Mouse (Mus musculus) adipocyte (in vitro differentiated cells): ENCODE results near the gene Cacna2d3.
A peak's percentile ranks its signal among the peaks of the same experiment; 100 is the strongest.

Source experiments
- DNase-seq: peaks from one replicate; pipeline ENCODE4 v3.0.0-alpha.2; 2016; ENCODE audit warnings: low spot score

The Cacna2d3 gene

DNA sequence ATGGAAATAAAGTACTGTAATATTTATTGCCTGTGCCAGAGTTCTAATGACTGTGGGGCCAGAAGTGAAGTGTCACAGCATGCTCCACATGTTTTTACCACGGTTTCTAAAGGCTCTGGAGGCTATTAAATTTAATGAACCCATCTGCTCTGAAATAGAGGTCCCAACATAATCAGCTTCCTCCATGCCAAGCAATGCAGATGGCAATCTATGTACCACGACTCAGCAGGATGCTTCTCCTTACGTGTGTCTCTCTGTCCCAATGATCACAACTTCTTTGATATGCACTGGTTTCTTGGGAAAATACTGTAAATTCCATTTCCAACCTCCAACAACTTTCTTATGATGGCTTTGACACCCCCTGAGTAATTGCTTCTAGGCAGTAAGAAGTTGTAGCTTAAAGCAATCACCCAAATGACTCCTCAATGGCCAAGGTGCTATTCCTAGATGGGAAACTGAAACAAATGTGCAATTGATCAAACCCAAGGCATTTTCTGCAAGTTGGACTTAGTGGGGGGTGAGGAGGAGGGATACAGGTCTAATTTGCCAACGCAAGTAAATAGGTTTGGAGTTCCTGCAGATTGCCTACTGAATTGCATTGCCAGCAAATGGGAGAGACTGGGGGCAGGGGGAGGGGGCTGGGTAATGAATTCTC, 557.5 kb downstream of the Cacna2d3 start:
- no peak for DNase-seq

DNA sequence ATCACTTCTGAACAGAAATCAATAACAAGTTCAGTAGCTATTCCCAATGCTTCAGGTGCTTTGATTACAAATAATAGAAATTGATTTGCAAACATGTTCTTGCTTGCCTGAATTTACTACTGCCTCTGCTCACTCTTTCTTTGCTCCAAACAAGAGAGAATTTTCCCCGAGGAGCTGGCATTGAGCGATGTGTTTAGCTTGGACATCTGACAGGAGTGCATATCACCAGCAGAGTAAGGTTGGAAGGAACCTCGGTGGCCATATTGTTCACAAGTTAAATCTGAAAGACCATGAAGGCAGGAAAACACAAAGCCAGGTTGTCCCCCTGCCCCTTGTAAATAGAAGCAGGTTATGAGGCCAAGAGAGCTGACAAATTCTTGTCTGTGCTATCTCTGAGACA, 561.9 kb downstream of the Cacna2d3 start:
- DNase-seq: no peak

DNA sequence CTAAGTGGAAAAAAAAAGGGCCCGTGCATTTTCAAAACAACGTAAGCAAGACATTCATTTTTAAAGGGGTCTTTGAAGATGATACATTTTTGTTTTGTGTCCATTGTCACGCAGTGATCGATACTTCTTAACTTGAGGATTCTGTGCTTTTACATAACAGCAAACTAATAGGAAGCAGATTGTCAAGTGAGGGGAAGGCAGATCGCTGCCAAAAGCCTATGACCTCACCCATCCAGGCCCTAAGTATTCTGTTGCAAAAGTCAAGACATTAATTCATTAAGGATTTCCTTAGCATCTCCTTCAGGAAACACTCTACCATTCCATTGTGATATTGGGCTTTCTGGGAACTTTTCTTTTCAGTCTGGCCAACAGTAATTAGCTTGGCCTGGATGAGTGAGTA, 564.6 kb downstream of the Cacna2d3 start:
- DNase-seq: peak; percentile 2

DNA sequence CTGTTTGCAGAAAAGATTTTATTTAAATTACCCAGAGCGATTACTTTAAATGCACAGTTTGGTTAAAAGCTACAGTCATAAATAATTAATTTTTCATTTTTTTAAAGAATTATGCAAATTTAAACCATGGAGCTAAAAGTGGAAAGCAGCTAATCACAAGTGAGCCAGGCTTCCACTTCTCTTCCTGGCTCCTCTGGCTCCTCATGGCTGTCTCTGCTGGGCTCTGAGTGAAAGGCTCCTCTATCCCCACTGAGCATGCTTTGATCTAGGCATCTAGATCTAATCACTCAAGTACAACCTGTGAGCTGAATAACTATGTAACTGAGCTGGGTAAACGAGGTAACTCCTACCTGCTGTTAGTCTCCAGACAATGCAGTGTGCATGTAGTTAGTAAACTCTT, 577.5 kb downstream of the Cacna2d3 start:
- no peak for DNase-seq

DNA sequence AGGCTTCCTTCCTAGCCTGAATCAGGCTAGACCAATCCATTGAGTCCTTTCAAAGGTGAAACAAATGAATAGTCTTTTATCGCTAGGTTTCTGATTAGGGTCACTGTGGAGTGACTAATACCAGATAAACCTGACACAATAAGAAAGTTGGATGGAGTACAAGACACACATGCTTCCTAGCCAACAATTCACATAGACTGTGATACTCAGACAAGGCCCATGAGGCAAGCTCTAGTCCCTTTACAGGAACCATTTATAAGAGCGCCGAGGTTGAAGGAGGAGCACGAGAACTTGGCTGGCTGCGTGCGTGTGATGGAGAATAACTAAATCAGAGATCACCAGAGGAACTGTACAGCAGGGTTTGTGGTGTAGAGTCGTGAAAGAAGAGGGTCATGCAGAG, 584.0 kb downstream of the Cacna2d3 start:
- DNase-seq: no peak

DNA sequence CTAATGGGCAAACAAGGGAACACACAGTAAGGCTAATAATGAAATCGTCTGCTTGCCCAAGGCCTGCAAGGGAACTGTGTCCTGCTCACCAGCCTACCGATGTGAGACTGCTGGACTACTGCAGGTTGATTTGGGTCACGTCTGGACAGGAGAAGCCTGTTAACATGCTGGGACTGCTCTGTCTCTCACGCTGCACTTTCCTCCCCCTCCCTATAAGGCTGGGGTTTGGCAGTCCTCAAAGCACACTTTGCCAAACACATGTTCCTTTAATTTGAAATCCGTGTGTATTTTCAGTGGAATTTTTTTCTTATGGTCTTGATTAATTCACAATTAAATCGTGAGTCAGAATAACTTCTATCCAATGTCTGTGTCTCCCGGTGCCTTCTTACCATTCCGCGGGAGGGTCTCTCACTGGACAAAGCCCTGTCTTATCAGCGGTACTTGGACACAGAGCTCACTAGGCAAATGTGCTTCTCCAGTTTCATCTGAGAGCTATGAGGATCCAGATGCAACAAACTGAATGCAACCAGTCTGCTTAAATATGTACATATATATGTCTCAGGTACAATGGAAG, 584.6 kb downstream of the Cacna2d3 start:
- no peak for DNase-seq

DNA sequence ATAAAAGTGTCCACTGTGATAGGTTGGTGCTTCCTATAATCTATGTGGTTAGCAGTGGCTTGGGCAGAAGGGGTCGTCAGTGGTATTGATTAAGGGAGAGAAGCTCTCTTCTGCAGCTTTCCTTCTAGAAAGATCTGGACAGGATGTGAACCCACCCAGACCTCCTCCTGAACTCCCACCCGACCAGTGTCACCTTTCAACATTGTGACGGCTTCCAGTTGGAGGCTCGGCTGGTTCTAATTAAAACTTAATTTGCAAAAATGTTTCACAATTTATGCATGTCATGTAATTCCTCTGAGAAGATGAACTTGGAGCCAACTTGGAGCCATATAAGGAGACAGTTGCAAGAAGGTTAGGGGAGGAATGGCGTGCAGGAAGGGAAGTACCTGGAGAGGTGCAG, 586.8 kb downstream of the Cacna2d3 start:
- no peak for DNase-seq

DNA sequence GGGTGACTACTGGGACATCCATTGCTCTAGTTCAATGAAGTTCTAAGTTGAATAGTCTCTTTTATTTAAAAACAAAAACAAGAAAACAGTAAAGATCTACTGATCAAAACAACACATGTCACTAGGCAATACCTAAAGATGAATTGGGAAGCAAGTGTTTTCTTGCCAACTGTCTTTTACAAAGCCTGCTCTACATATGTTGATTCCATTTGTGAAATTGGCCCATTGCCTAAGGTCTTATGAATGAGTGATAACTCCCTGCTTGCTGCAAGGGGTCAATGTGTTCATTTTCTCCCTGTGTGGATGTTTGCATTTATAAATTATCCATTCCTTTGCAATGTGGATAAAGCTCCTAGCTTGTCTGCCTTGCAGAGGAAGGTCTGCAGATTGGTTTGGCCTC, 591.2 kb downstream of the Cacna2d3 start:
- no peak for DNase-seq

DNA sequence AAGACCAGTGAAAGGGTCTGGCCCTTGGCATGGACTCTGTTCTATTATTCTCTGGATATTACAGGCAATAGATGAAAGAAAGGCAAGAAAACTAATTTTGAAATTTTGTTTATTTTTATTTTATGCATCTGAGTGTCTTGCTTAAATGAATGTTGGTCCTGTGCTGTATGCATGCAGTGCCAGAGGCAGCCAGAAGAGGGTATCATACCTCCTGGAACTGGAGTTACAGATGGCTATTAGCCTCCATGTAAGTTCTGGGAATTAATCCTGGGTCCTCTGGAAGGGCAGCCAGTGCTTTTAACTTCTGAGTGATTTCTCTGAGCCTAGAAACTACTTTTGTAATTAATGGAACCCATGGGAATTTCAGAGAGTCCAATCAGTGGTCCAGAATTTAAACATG, 597.8 kb downstream of the Cacna2d3 start:
- DNase-seq: no peak

DNA sequence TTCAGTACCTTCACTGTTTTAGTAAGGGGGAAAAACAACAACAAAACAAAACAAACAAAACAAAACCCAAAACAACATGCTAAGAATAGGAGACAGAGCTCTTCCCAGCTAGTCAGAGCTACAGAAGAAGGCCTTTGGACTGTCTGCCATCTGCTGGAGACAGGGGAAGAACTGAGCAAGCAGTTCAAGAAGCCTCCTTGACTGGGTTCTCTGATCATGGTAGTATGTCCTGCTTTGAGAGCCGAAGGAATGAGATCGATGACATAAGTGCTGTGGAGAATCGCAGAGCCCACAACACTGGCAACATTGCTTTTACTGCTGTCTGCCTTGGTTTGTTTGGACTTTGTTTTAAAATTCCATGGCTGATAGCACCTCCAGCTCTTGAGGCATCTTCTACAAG, 598.9 kb downstream of the Cacna2d3 start:
- DNase-seq: no peak

DNA sequence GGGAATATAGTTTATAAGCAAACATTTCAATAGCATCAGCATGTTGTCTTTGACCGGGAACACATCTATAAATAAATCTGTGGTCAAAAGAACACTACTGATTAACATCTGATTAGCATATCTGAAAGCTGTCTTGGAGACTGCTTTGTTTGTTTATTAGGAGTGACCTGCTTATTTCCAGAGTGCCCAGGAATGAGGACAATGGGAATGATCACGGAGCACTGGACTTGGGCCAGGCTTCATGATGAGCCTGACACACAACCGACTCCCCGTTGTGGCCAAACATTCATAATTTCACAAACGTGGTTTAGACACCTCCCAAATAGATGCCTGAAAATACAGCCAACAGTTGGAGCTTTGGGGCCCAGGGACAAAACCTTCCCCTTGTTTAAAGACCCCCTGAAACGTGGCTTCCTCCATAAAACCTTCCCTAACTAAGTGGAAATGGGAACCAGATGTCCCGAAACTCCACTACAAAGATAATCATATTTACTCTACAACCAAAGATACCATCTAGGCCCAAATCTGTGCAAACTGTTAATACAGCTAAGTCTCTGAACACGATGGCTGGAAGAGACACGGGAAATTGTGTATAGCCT, 607.7 kb downstream of the Cacna2d3 start:
- DNase-seq: no peak

DNA sequence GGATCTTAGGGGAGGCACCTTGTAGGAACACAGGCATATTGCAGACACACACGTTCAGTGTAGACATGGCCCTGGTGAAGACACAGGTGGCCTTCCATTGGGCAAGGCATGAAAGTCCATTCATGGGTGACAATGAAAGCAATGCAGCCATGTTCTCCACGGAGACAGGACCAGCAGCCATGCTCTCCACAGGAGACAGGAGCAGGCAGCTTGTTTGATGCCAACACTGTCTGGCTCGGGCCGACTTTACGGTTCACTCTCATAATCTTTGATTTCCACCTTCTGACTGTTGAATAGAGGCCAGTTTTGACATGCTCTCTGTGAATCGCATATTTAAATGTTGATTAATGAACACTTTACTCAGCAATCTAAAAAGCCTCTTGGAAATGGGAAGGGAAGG, 610.0 kb downstream of the Cacna2d3 start:
- DNase-seq: no peak

DNA sequence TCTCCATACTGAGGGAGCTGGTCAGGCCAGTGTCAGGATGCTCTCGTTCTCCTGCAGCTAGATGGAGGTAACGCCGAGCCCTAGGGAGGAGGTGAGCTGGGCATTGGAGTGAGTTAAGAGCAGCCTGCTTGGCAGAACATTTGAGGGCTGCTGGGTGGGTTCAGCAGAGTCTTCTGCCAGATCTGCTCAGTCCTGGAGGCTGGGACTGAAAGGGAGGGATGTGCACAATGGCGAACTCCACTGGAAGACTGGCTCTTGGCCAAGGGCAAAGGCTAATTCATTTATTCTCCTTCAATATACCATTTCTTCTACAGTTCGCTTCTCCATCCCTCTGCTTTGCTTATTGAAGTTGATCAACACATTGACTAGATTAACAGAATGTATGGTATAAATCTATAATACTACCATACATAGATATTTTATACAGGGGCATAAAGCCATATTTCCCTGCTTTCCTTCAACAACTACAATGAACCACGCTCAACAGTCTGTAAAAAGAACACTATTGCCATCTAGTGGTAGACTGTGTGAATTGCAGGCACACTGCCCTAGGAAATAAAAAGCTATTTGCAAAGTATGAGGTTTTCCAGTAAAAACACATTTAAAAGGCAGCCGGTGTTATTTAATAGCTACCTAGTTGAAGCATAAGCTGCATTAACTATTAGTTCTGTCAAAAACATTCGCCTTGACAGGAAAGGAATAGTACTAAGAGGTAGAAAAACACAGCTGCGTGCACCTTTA, 611.1 kb downstream of the Cacna2d3 start:
- peak; percentile 37 for DNase-seq

DNA sequence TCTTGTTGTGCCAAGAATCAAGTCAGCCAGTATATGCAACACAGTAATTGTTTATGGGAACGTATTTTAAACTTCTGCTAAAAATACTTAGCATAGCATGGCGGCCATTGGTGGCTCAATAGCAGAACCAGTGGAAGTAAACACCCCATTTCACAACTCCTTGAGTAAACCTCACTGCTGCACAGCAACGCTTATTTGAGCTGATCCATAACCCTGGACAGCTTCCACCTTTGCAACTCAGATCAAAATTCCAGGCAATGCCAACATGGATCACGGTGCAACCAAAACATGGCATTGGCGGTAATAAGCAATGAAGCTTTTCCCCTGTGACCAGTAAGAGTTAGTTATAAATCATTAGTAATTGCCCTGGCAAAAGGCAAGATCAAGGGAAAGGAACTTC, 614.2 kb downstream of the Cacna2d3 start:
- DNase-seq: no peak

DNA sequence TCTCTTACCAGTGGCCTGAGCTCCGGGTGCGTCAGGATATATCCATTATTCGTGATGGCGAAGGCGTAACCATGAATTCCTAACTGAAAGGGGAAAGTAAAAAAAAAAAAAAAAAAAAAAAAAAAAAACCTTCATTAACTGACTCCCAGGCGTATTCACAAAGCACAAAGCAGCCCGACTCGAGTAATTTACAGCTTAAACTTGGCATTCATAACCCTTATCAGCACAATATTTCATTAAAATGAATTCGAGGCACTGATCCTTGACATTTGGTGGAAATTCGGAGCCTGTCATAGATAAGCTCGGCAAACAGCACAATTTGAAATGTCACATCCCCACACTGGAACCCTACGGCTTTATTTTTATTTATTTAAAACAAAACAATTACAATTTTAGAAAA, 623.9 kb downstream of the Cacna2d3 start:
- DNase-seq: no peak

DNA sequence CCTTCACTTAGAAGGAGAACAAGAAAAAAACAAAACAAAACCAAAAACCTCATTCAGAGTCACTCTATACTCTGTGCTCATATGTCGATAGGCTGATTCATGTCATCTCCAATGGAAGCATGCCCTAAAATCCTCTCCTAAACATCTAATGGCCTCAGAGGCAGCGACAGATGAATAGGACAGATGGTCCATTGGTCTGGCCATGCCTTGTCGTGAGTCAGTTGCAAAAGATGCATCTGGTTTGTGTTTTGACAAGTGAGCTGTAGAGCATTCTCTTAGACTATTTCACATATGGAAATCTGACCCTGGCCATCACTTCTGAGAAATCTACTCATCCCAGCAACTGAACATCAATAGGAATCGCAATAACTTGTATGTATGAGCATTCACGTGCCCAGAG, 626.2 kb downstream of the Cacna2d3 start:
- DNase-seq: no peak

DNA sequence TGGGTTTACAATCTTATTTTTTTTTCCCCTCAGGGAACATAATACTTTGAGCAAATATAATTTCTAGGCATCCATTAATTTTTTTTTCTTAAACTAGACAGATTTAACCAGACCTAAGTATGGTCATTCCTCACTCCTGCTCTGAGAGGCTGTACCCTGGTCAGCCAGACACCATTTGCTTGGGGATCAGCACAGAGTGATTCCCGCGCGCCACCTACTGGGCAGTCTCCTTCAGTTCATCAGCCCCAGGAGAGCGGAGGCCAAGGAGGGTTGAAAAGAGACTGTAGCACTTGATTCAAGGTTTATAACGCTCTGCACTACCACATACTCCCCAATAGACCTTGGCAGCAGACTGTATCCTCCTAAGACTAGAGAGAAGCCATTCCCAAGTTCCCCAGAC, 631.6 kb downstream of the Cacna2d3 start:
- peak; percentile 76 for DNase-seq

DNA sequence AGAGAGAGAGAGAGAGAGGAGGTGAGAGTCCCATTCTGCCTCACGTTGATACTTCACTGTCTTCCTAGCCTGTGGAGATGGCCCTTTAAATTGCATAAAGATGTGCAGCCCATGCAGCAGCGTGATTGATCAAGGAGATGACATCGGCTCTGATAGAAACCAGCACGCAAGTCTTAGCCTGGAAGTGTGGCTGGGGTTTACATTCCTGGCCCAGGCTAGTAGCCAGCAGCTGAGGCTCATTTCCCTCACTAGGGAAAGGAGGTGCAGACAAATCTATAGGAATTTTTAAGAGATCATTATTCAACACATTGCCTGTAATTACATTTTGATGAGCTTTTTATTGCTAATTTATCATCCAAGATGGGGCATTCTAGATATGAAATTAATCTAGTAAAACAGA, 635.1 kb downstream of the Cacna2d3 start:
- no peak for DNase-seq

DNA sequence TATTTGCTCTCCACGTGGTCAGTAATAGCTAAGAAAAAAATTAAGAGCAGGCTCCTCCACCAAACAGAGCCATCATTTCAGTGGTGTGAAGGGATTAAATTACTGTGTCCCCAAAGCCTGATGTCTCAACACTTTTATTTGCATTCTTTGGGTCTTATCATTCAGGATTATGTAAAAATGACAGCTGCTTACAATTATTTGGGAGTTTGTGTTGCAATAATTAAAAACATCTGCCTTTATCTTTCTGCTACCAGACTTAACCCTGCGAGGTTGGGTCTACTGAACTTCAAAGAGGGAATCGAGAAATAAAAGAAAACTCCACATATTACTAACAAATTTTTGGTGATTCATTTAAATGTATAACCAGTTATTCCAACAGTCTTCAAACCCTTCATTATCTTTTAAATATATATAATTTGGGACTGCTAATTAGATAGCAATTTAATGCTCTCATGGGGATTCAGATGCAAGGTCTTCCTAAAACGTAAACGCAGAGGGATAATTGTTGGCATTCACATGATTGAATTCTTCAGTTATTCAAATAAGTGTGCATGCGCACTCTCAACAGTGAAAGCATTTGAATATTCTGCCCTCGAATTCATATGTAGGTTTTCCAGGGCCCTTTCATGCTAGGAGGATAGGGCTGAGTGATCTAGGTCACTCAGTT, 636.0 kb downstream of the Cacna2d3 start:
- DNase-seq: no peak

DNA sequence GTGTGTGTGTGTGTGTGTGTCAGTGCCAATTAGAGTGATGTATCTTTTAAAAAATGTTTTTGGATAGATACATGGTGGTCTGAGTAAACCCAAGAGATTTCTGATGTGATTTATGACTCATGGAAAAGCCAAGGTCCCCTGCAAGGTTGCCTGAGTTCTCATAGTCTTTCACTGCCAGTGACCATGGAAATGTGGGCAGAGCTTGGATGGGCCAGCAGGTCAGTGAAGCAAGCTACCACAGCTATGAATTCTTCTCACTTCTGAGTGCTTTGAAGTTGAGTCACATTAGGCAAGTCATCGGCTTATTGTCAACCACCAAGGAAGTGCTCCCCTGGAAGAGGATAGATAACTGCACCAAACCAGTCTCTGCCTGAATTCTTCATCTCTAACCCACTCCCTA, 639.5 kb downstream of the Cacna2d3 start:
- DNase-seq: no peak

DNA sequence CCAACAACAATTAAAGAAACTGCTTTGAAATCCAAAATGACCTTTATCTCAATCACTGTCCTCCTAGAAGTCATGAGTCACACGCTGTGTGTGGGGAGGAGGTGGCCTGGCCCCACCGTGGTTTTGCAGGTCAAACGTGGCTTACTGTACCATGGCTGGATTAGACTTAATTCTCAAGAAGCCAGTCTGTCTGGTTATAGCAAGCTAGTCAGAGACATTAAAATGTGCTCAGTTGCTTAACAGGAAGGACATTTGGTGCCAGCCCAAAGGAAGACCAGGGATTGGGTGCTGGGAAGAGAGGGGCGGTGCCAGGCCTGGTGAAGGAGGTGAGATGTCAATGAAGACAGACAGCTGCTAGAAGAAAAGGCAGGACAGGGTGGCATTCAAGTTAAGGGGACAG, 641.0 kb downstream of the Cacna2d3 start:
- DNase-seq: peak; percentile 88

DNA sequence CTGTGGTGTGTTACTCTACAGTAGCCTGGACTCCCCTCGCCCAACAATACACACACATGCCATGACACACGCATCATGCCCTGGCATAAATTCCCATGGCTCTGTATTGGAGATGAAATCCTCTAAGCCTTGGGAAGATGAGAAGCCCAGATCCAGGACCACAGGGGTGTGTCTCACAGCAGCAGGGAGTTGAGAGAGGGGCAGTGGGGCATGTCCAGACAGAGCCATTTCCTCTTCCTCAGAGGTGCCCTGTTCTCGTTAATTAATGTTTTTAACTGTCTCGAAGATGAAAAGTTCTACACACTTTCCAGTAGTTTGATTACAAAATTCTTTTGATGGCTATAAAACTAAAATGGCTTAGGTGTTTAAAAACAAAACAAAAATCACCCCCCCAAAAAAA, 641.4 kb downstream of the Cacna2d3 start:
- no peak for DNase-seq

DNA sequence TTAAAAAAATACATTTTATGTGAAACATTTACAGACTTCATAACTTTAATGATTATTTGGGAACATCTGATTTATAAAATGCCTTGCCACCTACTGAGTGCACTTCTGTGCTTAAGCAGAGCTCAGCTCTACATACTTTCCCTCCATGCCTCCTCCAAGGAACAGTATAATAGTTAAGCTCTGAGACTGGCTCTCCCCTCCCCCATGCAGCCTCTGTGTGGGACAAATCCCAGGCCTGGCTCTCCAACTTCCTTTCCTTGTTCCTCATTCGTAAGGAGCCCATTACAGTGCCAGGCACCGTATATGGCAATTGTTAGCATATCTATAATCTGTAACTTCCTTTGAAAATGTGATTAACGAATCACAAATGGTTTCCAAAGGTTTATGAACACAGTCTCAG, 644.2 kb downstream of the Cacna2d3 start:
- no peak for DNase-seq
